Mouse (Mus musculus) gastrocnemius, postnatal 25 days (tissue): ENCODE measurements around the gene Anxa1. TPM values are rescaled to one million over a fixed set of nuclear protein-coding genes. Genes with fewer than 3 reads are reported as not detected.

Experiments
- DNase-seq: peaks from one replicate; pipeline ENCODE4 v3.0.0; 2022
- long read RNA-seq, 2 experiments: library from polyadenylated mRNA; stranded (forward); transcript quantifications; one replicate each; pipeline ENCODE4 v2.0.0; 2021
- total RNA-seq, 2 experiments: library from RNA; stranded (reverse); gene quantifications; 1 replicate in 1 of 2; 2 replicates in 1 of 2; pipeline ENCODE4 v1.2.3; 2021

Anxa1 gene
- 10 to 100 TPM; 16.2 to 31.0 TPM for total RNA-seq
- long read RNA-seq, experiment 1, transcript Anxa1-201 (13 exons, 1,674 nt) = major isoform, 31 of 35 reads
- long read RNA-seq, experiment 1, partial matches to known transcripts = 3 of 35 reads
- long read RNA-seq, experiment 1, other reads (novel, unspliced or antisense) = 1 of 35 reads
- long read RNA-seq, experiment 2, transcript Anxa1-201 (13 exons, 1,674 nt) = major isoform, 70 of 75 reads
- long read RNA-seq, experiment 2, partial matches to known transcripts = 1 of 75 reads
- long read RNA-seq, experiment 2, other reads (novel, unspliced or antisense) = 4 of 75 reads

DNA sequence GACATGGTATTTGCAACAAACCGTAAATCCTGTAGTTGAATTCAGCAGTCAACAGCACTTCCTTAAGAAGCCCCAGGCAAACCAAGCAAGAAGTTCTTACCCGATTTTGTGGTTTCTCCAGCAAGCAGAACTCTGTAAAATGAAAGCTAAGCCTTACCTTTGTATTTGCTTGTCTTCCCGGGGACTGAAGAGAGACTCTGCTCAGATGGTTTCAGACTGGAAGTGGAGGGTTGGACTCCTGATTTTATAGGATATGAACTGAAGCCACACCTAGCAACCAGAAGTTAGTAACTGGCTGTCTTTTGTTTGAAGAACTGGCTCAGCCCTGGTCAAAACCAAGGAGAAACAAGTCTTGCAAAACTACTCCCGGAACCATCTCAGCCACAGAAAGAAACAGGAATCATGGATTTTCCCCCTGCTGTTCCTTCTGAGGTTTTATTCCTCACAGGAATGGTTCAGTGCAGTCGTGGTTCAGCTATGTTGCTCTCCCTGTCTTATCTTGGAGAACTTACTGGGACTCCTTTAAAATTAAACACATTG lies at the start of gene Anxa1:
Anxa1 (minus strand) TSS at position 490 of the 540 bp plus-strand sequence.
- DNase-seq = peak; percentile 8

DNA sequence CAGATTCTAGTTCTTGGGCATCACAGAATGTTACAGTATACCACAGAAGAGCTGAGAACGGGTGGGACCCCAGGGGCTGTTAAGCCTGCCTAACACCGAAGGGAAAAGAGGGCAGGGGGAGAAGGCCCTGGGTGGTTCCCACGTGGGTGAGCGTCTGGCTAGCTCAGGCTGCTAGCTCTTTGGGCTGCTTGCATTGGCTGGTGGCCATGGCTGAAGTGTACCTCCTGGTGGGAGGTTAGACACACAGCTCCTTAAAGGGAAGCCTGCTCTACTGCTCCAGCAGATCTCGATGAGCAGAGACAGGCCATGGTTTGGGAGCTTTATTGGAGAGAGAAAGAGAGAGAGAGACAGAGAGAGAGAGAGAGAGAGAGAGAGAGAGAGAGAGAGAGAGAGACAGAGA lies 46.3 kb upstream of the Anxa1 start:
- no peak for DNase-seq

DNA sequence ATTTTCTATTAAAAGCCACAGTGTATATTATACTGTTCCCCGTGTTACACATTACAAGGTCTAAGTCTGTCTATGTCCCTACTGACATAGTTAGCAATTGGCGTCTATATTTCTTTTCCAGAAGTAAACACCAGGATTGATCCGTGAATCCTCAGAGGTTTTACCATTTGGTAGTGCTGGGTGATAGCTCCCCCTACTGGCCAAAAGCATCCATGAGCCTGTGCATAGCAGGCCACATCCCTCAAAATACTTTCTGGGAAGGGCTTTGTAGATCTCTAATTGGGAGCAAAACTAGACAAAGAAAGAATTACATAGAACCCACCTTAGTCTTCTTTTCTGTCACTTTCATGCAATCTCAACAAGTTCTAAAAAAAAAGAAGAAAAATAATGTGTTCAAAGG lies 43.8 kb upstream of the Anxa1 start:
- DNase-seq = no peak

DNA sequence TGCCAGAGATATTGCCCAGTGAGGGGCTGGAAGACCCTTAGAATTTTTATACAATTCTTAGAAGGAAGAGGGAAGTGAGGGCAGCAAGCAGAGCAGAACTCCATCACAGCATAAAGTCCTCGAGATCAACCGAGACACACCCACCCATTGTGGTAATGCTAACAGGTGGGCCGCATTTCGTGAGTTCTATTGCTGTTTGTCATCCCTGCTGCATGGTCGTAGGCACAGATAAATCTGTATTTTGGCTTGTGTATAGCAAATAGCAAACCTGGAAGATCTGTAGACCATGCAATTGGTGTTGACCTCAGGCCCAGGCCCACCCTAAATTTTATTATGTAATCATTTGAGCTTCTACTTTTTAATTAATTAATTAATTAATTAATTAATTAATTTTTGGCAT lies 43.2 kb upstream of the Anxa1 start:
- no peak for DNase-seq

DNA sequence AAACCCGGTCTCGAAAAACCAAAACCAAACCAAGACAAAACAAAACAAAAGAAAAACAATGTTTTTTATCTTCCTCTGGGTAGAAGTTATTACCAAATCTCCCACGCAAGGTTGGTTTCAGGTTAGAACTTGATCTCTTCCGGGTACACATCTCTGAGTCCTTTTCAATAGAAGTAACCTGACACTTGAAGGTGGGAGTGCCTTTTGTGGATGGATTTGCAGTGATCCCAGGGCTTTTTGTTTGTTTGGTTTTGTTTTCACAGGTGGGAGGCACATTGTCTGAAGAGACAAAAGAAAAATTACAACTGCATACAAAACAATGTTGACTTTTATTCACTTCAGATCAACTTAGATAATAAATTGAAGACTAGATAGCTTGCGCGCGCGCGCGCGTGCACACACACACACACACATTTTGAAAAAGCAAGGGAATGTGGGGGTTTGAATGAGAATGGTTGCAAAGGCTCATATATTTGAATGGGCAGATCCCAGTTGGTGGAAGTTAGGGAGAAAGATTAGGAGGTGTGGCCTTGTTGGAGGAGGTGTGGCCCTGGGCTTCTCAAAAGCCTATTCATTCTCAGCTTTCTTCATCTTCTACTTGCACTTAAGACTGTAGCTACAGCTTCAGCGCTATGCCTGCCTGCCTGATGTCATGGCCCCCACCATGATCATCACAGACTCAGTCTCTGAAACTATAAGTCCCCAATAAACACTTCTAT lies 35.9 kb upstream of the Anxa1 start:
- no peak for DNase-seq

DNA sequence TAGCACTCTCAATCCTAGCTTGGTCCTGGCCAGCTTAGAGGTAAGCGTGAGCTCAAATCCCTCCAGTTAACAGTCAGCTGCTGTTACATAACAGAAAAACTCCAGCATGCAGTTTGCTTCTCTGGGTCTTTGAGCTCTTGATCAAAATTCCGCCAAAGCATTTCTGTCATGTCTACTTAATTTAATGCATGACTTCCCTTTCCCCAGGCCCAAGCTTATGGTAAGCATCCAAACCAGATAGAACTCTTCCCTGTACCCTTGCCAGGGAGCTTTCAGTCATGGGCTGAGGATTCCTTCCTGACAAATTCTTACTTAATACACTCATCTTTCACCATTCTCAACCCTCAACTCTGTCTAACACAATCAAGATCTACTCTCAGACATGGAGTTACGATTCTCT lies 20.5 kb upstream of the Anxa1 start:
- DNase-seq = no peak

DNA sequence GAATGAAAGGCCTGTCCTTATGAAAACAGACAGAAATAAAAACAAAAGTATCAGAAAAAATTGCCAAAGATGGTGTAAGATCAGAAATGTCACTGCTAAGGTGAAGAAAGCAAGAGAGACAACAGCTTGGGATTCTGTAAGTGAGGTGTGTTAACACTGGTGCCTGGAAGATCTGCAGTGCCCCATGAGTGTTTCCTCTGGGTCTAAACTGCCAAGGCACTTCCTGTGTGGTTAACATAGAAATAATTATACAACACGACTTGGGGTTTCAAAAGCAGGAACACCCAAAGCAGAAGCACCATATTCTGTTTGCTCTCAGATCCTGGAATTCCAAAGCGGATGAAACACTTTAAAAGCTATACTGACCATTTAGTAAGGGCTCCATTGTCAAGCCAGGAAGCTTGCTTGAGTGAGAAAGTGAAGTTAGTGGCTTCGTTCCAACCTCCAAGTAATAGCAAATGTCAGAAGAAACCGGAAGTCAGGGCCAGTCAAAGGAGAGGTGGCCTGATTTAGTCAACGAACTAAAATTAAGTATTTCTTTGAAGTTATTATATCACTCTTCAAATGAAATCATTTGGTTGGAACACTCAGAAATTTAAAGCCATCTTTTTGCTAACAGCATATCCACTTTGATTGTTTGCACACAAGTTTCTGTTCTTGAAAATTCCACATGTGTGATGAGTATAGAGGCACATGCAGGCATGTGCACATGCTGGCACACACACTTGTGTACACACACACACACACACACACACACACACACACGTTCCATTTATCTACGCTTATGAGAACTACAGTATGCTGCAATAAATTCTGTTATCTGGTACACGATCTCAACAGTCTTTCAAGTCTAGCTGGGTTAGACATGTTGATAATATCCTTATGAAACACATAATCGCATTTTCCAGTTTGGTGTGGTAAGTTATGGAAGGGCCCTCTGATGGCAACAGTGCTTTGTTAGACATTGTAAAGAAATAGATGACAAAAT lies 19.1 kb upstream of the Anxa1 start:
- DNase-seq = no peak

DNA sequence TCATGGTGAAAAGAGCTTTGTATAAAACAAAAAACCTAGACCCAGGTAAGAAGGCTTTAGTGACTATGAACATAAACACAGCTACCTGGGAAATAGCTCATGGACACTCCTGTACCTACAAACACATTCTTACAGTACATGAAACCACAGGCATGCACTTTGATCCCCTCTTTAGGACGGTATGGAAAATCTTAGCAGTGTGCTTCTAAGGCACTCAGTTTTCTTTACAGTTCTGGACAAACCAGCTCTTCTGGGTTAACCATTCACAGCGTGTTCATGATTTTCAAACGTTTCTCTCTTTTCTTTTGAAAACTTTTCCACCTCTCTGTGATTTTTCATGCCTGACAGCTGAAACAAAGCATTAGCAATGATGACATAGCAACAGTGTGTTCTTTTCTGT lies 15.7 kb upstream of the Anxa1 start:
- no peak for DNase-seq

DNA sequence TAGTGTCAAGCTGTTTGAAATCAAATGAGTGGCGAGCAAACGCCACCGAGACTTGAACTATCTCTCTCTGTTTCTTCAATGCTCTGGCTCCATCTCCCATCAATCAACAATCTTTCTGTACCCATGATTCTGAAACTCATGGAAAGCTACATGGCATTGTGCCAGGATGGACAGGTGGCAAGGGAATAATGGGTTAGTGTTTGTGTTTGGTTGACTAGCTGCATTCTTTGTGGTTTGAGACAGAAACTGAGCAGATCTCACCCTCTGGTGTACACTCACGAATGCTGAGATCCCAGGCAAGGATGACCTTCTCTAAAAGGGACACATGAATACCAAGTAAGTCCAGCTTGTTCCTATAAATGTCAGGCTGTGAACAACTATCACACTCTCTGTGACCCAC lies 14.3 kb upstream of the Anxa1 start:
- DNase-seq = no peak

DNA sequence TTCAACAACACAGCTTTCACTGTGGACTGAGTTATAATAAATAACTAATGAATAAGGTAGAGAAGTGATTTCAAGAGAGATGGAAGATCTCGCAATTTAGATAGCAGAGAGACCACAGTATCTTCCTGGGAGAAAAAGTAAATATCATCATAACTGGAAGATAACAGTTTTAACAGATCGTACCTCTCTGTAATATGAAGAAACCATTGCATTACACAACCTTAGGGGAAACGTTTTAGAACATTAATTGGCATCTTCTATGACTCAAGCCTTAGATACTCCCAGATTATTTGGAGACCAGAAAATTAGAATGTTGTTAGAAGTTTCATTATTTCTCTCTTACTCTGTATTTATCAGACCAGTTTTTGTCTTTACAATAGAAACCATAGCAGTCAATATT lies 13.0 kb upstream of the Anxa1 start:
- DNase-seq = no peak

DNA sequence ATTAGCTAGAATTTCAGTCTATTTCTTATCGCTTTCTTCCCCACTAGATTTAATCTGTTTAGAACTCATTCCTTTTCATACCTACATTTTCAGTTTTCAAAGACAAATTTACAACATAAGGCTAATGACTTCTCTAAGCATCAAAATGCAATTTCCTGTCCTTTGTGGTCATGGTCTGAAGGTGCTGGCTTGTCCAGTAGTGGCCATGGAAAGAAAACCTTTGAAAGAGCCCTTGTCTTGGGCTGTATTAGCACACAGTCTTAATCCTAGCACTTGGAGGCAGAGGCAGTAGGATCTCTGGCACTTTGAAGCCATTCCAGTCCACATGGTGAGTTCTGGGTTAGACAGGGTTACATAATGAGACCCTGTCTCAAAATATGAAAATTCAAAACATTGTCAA lies 12.5 kb upstream of the Anxa1 start:
- DNase-seq = no peak

DNA sequence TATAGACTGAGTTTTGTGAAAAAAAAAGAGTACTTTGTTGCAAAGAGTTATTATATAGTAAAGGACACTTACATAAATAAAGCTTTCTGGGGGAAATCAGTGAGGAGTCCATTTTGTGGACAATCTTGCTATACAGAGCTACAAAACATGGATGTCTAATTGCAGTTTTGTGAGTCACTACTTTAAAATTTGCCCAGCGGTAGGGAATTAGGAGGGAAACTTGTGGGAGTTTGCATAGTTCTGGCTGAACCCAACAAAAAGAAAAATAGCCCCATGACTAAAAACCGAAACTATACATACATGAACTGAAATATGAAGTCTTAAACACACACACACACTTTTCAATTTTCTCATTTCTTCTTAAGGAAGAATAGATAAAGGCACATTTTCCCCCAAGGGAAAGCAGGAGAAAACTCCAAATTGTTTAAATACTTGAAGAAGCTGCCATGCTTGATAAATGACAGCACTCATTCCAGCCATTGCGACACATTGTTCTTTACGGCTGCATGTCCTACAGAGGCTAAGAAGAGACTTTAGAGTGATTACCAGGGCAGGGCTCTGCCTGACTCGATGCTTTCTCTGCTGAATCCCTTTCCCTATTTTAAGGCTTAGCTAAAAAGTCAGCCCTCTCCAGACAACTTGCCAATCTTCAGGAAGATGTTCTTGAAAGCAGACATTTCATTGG lies 11.9 kb upstream of the Anxa1 start:
- no peak for DNase-seq

DNA sequence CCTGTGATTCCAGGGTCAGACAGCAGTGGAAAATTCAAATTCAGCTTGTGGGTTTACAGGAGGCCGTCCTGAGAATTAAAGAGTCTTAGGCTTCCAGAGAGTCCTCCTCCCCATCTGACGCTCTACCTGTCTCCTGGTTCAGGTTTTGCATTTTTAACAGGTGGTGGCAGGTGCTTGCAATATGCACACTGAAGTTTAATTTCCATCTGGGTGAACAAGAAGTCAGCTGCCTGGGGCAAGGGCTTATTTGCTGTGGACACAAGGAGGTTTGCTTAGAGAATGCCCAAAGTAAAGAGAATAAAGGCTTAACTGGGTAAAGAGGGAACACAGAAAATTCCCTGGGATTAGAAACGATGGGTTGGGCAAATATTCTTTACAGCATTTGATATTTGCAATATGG lies 11.2 kb upstream of the Anxa1 start:
- DNase-seq = no peak

DNA sequence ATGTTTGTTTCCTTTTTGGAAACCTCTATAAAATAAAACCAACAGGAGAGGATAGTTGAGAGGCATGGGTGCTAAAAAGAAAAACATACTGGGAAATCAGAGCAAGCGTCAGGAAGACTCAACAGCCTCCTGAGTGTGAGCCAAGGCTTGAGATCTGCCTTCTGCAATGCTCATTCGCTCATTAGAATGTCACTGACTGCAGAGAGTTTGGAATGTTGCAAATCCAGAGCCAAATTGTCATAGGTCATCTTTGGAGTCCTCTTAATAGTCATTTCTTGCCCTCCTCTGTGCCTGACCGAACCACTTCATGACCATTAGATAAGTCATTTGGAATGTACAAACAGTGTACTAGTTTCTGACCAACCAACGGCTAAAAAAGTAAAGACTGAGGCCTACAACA lies 8.4 kb upstream of the Anxa1 start:
- no peak for DNase-seq

DNA sequence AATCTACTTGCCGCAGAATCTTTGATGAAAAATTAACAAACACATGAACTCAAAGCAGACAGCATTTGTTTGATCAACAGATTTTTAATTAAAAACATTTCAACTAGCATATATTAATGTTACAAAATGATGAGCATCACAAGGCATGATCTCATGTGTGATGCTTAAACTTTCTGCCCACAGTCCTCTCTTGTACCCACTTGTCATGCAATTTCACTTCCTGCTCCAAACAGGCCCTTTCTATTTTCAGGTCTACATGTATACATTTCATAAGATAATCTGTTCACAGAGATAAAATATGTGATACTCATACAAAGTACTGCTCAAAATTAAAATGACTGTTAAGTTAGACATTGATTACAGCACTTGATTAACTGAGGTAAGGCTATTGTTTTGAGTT lies 6.3 kb upstream of the Anxa1 start:
- no peak for DNase-seq

DNA sequence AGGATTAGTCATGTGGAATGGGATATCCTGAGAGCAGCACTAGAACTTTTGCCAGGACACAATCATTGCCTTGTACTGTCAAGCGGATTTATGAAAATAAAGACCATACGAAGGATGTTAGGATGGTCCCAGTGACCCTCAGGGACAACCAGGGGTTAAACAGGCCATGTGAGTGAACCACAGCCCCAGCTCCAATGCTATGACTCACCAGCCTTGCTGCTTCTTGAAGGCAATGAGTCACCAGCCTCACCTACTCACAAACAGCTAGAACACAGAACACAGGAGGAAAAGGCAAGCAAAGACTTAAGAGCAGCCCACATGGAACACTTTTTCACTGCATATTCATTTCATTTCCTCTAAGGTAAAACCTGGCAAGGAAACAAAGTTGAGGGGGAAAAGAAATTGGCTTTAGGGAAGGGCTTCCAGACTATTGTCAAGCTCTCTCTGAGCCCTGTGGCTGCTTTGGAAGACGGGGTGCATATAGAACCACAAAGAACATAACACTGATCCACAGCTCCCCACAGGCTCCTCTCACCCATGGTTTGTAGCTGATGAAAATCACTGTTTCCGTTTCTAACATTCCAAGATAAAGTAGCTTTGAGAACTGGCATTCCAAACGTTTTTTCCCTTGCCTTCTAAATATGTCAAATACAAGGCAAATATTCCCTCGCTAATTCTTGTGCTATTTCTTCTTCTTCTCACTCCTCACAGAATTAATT lies 3.0 kb upstream of the Anxa1 start:
- no peak for DNase-seq

DNA sequence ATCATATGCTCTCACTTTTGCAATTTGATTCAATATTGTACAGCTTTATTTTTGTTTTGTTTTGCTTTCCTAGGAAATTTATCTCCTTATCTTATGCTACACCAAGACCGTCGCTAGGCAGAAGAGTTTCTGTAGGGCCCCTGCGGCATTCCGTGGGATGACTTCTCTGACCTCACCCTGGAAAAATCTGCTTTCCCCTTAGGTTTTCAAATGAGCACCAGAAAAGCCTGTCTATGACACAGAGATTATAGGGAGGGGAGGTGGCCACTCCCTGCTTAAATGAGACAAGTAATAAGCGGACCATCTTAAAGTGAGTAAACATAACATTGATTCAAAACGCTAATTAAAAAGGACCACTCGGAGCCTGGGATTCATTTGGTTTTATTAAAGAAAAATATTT lies 1.0 kb downstream of the Anxa1 start:
- no peak for DNase-seq

DNA sequence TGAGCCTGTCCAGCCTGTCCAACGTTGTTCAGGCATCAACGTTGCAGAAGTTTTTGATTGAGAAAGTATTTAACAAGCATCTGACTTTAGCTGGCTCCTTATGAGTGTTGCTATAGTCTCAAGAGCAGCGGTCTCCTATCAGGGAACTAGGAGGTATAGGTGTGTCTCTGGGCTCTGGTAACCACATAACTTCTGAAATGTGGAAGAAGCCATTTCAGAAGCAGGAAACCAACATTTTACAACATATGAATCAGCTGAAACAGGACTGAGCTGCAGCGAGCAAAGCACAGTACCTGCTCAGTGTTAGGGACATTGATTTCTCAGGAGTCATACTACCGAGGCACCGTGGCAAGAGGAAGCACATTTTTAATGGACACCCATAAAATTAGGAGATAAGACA lies 1.5 kb downstream of the Anxa1 start:
- no peak for DNase-seq

DNA sequence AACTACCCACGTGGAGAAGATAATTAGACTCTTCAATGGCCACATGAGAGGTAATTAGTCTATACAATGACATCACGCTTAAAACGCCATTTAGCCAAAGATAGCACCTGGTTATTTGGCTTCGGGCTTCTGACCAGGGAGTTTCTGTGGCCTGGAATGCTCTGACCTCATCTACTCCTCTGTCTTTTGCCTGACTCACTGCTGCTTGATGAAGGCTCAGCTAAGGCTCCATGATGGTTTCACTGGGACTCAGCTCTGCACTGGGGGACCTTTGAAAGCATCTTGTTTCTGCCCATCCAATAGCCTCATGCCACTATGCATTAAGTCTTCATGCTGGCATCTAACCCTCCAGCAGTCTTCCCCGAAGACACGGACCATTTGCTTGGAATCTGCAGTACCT lies 2.5 kb downstream of the Anxa1 start:
- DNase-seq = no peak

DNA sequence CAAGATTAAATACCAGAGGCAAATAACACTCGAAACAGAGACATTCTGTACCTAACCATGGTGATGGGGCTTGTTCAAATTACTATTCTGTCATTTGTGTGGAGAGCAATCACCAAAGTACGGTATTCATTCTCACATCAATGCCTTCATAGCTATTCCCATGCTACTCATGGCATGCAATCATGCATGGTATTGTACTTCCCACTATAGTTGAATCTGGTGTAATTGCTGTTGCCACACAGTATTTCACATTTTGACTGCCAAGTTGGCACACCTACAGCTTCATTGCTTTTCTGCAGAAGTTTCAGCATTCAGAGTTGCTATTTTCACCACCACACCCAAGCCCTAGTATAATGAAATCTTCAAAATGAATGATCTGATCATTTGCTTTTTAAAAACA lies 4.4 kb downstream of the Anxa1 start:
- no peak for DNase-seq

DNA sequence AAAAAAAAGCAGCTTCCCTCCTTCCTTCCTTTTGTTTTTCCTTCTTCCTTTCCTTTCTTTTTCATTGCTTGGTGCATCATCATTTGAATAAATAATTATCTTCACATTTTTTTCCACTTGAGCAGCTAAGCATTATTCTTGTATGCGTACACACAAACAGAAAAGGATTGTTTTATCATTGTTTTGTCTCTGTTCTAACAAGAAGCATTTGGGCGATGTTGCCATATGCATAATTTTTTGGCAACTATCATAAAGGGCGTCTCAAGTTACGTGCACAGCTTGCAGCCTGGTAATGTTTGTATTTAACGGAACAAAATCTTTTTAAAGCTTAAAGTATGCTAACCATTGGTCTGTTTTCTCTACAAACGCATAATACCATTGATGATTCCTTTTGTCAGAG lies 5.1 kb downstream of the Anxa1 start:
- no peak for DNase-seq
